Mouse (Mus musculus) neural tube, embryonic 10.5 days (tissue): ENCODE results near the gene Hmgn3.

Source experiments
- DNase-seq: peaks from one replicate; pipeline ENCODE4 v3.0.0-alpha.2; 2017; ENCODE audit warnings: low spot score; ENCODE audit errors: extremely low spot score

The Hmgn3 gene

GRCm38 (mm10) chr9:83100786-83101185 lies 45.7 kb downstream of the Hmgn3 start:
- DNase-seq, result no peak

- no peak for DNase-seq
These were observed 47.7 kb downstream of the Hmgn3 start for GRCm38 (mm10) chr9:83098652-83099307.

GRCm38 (mm10) chr9:83097816-83098215 lies 48.7 kb downstream of the Hmgn3 start:
- DNase-seq, result no peak

- no peak for DNase-seq
These were observed 51.7 kb downstream of the Hmgn3 start for GRCm38 (mm10) chr9:83094649-83095336.

GRCm38 (mm10) chr9:83083790-83084469 lies 62.6 kb downstream of the Hmgn3 start:
- no peak for DNase-seq

GRCm38 (mm10) chr9:83083091-83083490 lies 63.4 kb downstream of the Hmgn3 start:
- DNase-seq, result no peak

GRCm38 (mm10) chr9:83082296-83082695 lies 64.2 kb downstream of the Hmgn3 start:
- no peak for DNase-seq

- DNase-seq, result no peak
These were observed 66.8 kb downstream of the Hmgn3 start for GRCm38 (mm10) chr9:83079724-83080123.

GRCm38 (mm10) chr9:83068246-83068645 lies 78.2 kb downstream of the Hmgn3 start:
- no peak for DNase-seq

- no peak for DNase-seq
These were observed 85.2 kb downstream of the Hmgn3 start for GRCm38 (mm10) chr9:83061289-83061688.
